Mouse (Mus musculus): ENCODE results near the gene Stk19.

Gene Stk19

DNA sequence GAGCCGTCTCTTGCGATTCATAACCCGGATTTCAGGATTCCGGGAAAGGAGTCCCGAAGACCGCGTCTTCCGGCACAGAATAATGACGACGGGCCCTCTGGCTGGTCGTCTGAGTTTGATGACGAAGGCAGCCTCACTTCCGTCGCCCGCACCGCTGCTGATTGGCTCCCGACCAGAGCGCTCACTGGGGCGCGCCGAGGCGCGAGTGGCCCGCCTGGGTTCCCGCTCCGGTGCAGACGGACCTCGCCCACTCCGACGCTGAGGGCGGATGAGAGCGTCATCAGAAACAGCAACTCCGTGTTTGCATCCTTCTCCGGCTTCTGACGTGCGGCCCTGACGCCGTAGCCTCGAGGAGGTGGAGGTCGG, at the start of gene Stk19, which contains the start of gene Dxo:
Gene Stk19, minus strand, starts transcription at position 90 of the 366 bp plus-strand sequence.
Gene Dxo, plus strand, starts transcription at position 164 of the 366 bp plus-strand sequence.
- DNase-seq (ENCODE audit: low read depth, low spot score), result peak; percentile 98

GRCm38 (mm10) chr17:34885615-34886014, 48.9 kb upstream of the Stk19 start:
- DNase-seq (ENCODE audit: low read depth, low spot score), result no peak

DNA sequence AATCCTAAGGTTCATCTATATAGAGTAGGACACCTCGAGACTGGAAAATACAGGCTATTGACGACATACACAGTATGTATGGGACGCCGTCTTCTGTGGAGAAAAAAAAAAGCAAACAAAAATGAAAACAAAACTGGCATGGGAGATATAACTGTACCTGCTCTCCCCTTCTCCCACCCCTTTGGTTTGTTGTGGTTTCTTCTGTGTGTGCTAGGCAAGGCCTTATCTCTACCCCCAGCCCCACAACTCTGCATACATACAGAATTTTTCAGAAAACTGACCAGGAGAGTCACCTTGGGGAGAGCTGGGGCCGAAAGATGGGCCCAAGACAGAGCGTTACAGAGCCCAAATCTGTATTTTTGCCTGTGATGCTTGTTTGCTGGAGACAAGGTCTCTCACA, 48.0 kb upstream of the Stk19 start:
- no peak for DNase-seq (ENCODE audit: low read depth, low spot score)

GRCm38 (mm10) chr17:34883332-34883731, 46.6 kb upstream of the Stk19 start:
- DNase-seq (ENCODE audit: low read depth, low spot score), result no peak

DNA sequence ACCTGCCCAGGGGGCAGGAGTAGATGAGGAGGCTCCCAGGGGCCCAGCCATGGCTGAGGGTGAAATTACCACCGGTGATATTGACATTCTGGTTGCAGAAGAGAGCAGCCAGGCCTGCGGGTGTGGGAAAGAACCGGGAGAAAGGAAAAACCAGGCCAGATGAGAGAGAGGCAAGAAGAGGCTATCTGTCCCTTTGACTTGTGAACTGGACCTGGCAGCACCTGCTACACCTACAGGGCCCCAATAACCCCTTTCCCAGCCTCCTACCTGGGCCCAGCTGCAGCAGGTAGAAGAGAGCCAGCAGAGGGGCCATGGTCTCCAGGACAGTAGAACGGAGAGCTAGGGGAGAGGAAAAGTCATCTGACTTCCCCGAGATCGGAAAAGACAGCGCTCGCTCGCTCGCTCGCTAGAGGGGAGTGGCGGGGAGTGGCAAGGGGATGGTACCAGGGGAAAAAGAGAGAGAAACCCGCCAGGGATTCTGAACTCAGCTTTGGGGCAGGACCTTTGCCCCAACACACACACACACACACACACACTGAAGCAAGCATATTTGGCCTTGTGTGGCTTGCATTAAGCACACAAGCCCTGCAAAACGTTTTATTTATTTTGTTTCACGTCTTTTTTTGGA, 45.1 kb upstream of the Stk19 start, which contains the start of gene Gm20547:
Gene Gm20547, minus strand, starts transcription at position 360 of the 628 bp plus-strand sequence.
- DNase-seq (ENCODE audit: low read depth, low spot score), result no peak

- no peak for DNase-seq (ENCODE audit: low read depth, low spot score)
Observed at GRCm38 (mm10) chr17:34881166-34881565, 44.4 kb upstream of the Stk19 start.

DNA sequence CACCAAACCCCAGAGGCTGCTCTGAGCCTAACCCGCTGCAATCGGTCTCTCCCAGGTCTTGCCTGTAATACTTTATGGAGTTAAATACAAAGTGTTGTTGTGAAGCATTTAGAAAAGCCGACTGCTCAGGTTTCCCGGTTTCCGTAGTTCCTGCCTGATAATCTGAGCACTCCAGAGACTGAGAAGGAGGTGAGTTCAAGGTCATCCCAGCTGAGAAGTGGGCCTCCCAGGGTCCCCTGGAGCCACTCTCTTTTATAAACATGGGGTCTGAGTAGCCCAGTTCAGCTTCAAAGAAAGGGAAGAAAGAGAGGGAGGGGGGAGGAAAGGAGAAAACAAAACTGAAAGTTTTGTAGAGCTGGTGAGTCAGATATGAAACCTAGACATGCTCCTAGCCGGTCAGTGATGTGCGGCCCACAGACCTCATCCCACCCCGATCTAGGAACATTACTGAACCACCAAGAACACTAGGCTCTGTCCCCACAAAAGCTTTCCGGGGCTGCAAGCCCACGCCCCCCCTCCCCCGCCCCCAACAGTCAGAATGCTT, 42.7 kb upstream of the Stk19 start, which contains the start of gene Zbtb12:
Gene Zbtb12, plus strand, starts transcription at position 148 of the 544 bp plus-strand sequence.
- no peak for DNase-seq (ENCODE audit: low read depth, low spot score)

- no peak for DNase-seq (ENCODE audit: low read depth, low spot score)
Observed at GRCm38 (mm10) chr17:34874321-34874720, 37.6 kb upstream of the Stk19 start.

GRCm38 (mm10) chr17:34865981-34866380, 29.2 kb upstream of the Stk19 start:
- no peak for DNase-seq (ENCODE audit: low read depth, low spot score)

DNA sequence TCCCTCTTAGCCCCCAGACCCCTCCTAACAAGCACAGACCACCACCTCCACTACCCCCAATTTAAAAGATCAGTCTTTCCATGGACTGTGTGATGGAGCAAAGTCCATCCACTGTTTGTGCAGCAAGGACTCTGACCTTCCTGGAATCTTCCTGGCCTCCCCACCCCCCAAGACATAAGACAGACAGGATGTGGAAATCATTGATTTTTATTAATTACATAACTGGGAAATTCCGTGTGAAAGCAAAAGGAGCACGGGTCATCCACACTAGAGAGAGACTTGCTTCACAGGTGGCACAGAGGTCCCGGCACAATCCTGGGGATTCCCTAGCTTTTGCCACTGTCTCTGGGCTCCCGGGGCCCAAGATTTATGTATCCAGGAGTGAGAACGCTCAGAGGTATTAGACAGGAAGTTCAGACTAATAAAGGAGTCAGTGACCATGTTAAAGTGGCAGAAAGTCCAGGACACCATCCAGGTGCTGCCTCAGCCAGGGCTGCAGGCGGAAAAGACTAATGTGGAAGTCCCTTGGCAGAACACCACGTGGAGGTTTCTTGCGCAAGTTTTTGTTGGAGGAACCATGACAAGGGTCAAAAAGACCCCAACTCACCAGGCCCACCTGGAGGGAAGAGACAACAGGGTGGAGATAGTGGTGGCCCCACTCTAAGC, 25.8 kb upstream of the Stk19 start, which contains the start of gene Cfb:
Gene Cfb, minus strand, starts transcription at position 103 of the 666 bp plus-strand sequence.
- no peak for DNase-seq (ENCODE audit: low read depth, low spot score)

DNA sequence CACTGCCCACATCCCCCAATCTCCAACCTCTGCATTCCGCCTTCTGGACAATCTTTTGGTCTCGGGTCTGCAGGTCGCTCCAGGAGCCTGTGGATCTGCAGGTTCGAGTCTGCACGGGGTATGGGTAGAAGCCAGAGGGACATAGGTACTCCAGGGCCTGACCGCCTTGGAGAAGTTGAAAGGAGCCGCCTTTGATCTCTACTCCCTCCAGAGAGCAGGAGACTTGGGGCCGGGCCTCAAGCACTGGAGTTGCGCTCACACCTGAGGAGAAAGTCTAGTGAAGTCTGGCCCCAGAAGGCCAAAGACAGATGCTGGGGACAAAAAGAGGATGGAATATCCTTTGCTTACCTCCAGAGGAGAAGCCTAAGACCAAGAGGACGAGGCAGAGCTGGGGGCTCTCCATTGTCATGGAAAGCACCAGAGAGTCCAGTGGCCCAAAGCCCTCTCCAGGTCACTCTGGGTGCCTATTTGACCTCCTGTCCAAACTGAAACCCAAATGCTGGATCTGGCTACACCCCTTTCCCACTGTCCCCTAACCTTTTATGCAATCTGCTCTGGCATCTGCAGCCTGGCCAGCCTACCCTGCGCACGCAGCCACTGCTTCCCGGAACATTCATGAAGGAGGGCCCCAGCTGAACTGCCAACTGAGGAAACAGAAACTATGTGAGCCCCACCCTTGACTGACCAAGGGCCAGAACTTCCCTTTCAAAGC, 25.1 kb upstream of the Stk19 start:
- DNase-seq (ENCODE audit: low read depth, low spot score), result no peak

- no peak for DNase-seq (ENCODE audit: low read depth, low spot score)
Observed at GRCm38 (mm10) chr17:34860514-34860913, 23.8 kb upstream of the Stk19 start.

DNA sequence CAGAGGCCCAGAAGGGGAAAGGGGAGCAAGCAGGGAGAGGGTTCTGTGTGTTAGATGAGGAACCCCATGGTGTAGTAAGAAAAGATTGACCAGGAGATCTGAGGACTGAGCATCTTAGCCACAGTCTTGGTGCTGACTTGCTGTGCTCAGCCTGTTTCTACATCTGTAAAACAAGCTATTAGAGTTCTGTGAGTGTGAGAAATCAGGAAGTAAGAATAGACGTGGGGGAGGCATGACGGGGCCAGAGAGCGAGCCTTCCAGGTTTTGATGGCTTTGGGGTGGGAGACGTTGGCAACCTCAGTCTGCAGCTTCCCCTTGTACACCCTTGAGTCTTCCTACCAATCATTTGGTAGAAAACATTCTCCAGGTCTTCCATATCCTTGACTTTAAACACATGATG, 21.9 kb upstream of the Stk19 start:
- DNase-seq (ENCODE audit: low read depth, low spot score), result no peak

GRCm38 (mm10) chr17:34855825-34856224, 19.1 kb upstream of the Stk19 start:
- peak; percentile 54 for DNase-seq (ENCODE audit: low read depth, low spot score)

DNA sequence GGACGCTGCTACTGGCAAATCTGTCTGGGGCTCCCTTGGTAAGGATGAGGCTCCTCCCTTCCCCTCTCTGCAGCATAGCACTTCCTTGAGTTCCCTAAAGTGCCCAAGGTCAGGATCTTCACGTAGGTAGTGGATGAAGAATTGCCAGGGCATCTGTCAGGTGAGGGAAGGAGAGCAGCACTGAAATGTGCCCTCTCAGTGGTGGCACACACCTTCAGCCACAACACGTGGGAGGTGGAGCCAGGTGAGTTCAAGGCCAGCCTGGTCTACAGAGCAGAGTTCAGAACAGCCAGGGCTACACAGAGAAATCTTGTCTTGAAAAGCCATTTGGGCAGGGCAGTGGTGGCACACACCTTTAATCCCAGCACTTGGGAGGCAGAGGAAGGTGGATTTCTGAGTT, 18.0 kb upstream of the Stk19 start:
- DNase-seq (ENCODE audit: low read depth, low spot score), result no peak

DNA sequence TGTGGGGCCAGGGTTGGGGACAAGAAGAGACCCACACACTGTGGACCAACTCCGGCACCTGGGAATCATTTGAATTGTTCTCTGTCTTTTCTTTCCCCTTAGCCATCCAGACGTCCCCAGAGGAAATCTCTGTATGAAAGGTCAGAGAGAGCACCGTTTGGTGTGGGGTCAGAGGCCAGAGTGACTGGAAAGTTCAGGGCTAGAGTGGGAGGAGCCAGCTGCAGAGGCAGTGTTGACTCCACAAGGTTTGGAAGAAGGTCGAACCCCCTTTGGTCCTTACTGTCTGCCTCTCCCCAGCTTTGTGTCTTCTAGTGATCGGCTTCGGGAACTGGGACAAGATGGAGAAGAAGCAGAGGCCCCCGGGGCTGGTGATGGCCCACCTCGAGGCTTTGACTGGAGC, 16.8 kb upstream of the Stk19 start:
- DNase-seq (ENCODE audit: low read depth, low spot score), result no peak

GRCm38 (mm10) chr17:34850517-34851125, 13.9 kb upstream of the Stk19 start:
- no peak for DNase-seq (ENCODE audit: low read depth, low spot score)

- peak; percentile 98 for DNase-seq (ENCODE audit: low read depth, low spot score)
Observed at GRCm38 (mm10) chr17:34849722-34850516, 13.2 kb upstream of the Stk19 start, which contains the start of the genes Skiv2l and Nelfe. Gene Skiv2l, minus strand, starts transcription at chr17:34850210. Gene Nelfe, plus strand, starts transcription at chr17:34850391.

DNA sequence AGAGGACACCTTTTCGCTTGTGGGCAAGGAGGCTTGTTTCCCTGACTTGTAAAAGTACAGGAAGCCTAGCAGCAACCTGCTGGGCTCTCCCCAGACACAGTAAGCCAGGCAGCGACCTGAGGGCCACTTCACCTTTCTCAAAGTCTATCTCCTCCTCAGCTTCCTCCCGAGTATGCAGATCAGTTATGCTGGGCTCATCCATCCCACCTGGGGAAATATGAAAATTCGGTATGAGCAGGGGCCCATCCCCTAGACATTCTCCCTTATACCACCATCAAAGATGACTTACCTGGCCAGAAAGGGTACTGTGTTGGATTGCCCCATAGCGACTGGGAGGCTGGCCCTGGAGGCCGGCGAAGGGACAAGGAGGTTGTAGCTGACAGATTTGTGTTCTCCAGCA, 10.9 kb upstream of the Stk19 start:
- no peak for DNase-seq (ENCODE audit: low read depth, low spot score)

- no peak for DNase-seq (ENCODE audit: low read depth, low spot score)
Observed at GRCm38 (mm10) chr17:34847192-34847591, 10.4 kb upstream of the Stk19 start.

DNA sequence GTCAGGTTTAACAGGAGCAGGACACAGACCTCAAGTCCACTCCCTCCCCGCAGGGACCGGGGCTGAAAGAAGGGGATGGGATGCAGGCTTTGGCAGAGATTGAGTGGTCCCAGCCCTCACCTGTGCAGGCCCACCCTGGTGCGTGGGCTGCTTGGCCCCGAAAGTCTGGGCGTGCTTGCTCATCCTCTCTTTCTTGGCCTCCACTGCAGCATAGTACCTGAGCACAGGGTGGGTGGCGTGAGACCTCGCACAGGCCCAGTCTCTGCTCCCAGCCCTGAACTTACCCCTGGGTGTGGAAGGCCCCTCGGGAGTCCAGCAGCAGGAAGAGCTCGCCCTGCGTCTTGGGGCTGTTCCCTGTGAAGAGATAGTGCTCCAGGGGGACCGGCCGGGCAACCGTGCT, 8.1 kb upstream of the Stk19 start:
- no peak for DNase-seq (ENCODE audit: low read depth, low spot score)

All from mesoderm, embryonic 11.5 days (tissue).